In the genomic region with DNA sequence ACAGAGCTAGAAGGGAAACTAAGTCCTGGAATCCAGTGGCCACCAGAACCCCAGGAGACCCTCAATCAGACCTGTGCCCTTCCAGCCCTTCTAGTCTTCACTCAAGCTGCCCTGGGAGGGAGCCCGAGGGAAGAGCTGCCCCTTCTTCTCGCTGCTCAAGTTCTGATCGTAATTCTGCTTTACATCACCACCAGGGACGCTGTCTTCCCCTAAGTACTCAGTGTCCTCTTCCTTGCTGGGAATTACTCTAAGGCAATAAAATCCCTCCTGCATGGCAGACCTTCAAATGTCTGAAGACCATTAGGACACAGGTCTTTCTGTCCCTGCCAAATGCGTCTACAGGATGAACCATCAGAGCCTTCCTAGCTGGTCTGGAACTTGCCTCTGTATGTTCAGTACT, we compare ENCODE assay signal across 8 mouse cellular contexts. TPM values are rescaled to one million over a fixed set of nuclear protein-coding genes. Genes with fewer than 3 reads are reported as not detected.
DNase-seq lines count a peak whose midpoint lies in the region; ATAC-seq and TF ChIP-seq lines count a peak whose summit lies in the region.

No protein-coding gene starts in this region.

- H3K4me3 ChIP-seq in hindbrain, embryonic 15.5 days = peak overlapping the region; percentile 4; the same call in 1 of the 2 replicates
- H3K4me3 ChIP-seq in stomach, postnatal 0 days (ENCODE audit: low read depth, low read length) = no peak overlapping the region

- no peaks in the 10 kb centered on the region for H3K36me3 ChIP-seq in hindbrain, embryonic 15.5 days
- H3K36me3 ChIP-seq in stomach, postnatal 0 days (ENCODE audit: control insufficient read depth, insufficient read depth, low read length) = no peaks in the 10 kb centered on the region

- H3K27ac ChIP-seq in hindbrain, embryonic 15.5 days (replicated peaks) = no peak overlapping the region
- no peak overlapping the region for H3K27ac ChIP-seq in stomach, postnatal 0 days (replicated peaks)

- H3K27me3 ChIP-seq in hindbrain, embryonic 15.5 days = no peaks in the 10 kb centered on the region
- no peaks in the 10 kb centered on the region for H3K27me3 ChIP-seq in stomach, postnatal 0 days (ENCODE audit: control insufficient read depth, insufficient read depth, low read length)

- DNase-seq in cerebellum, adult 18-20 months = peak; percentile 43 to 63
- DNase-seq in cerebellum, adult 8-10 months = no peak
- DNase-seq in lung, postnatal 10 days = peak; percentile 33
- no peak for DNase-seq in lung, postnatal 4 days
- no peak for DNase-seq in stomach, postnatal 0 days (ENCODE audit: low spot score)
- DNase-seq in frontal cortex, postnatal 25 days (ENCODE audit: low spot score in 2 of 2) = no peak
- no peak for DNase-seq in spleen, postnatal 10 days (ENCODE audit: low spot score in 2 of 2)

- TF ChIP-seq CTCF in stomach, postnatal 0 days (IDR thresholded peaks at IDR 0.05; ENCODE audit: low read depth) = peak; percentile 75

- no peaks in the 10 kb centered on the region for H3K9me3 ChIP-seq in hindbrain, embryonic 15.5 days
- H3K9me3 ChIP-seq in stomach, postnatal 0 days (ENCODE audit: control insufficient read depth, low read length) = no peaks in the 10 kb centered on the region

- WGBS in hindbrain, embryonic 15.5 days = 13% methylated on average over 5 of the region's 5 CpGs
- WGBS in stomach, postnatal 0 days = 18% methylated on average over 5 of the region's 5 CpGs

- ATAC-seq in hindbrain, embryonic 15.5 days (ENCODE audit: low FRiP score, low read depth) = no peak
- no peak for ATAC-seq in stomach, postnatal 0 days (ENCODE audit: low FRiP score, low TSS enrichment)

- TF ChIP-seq EP300 in stomach, postnatal 0 days (optimal IDR thresholded peaks at IDR 0.05) = no peak

- peak overlapping the region; percentile 87 for H3K4me2 ChIP-seq in hindbrain, embryonic 15.5 days
- no peak overlapping the region for H3K4me2 ChIP-seq in stomach, postnatal 0 days (replicated peaks; ENCODE audit: low read depth)

- peaks cover 44% of the 10 kb centered on the region for H3K4me1 ChIP-seq in hindbrain, embryonic 15.5 days (replicated peaks)
- peaks cover 6% of the 10 kb centered on the region for H3K4me1 ChIP-seq in stomach, postnatal 0 days (replicated peaks; ENCODE audit: control insufficient read depth, insufficient read depth)

- H3K9ac ChIP-seq in hindbrain, embryonic 15.5 days = no peak overlapping the region
- H3K9ac ChIP-seq in stomach, postnatal 0 days (ENCODE audit: low read length) = no peak overlapping the region

RNA-seq across cellular contexts. Expression of a gene that starts 2.2 kb away (rescaled TPM):
- 46.9 and 51.8 TPM in 2 replicates for polyA plus RNA-seq in hindbrain, embryonic 15.5 days (2015; fragmentation: Nextera tagmentation; extraction: Ambion mirVana)
- 3.9 and 4.1 TPM in 2 replicates for polyA plus RNA-seq in stomach, postnatal 0 days (2015; fragmentation: Nextera tagmentation; extraction: Ambion mirVana)

RNA-seq across cellular contexts. Expression of a gene that starts 2.5 kb away (rescaled TPM):
- polyA plus RNA-seq in hindbrain, embryonic 15.5 days (2015; fragmentation: Nextera tagmentation; extraction: Ambion mirVana) = 103 and 108 TPM in 2 replicates
- 39.7 and 41.5 TPM in 2 replicates for polyA plus RNA-seq in stomach, postnatal 0 days (2015; fragmentation: Nextera tagmentation; extraction: Ambion mirVana)

Comparison
In these comparisons a context has a peak if more than half of its experiments do, and no peak if none do; other contexts are left out.
1. DNase-seq: peak in cerebellum, adult 18-20 months (2 of 2) and lung, postnatal 10 days (single experiment); none in cerebellum, adult 8-10 months (single experiment), lung, postnatal 4 days (0 of 2), stomach, postnatal 0 days (single experiment), frontal cortex, postnatal 25 days (0 of 2) and spleen, postnatal 10 days (0 of 2).